8 mouse cellular contexts compared by ENCODE assay signal in the genomic region with DNA sequence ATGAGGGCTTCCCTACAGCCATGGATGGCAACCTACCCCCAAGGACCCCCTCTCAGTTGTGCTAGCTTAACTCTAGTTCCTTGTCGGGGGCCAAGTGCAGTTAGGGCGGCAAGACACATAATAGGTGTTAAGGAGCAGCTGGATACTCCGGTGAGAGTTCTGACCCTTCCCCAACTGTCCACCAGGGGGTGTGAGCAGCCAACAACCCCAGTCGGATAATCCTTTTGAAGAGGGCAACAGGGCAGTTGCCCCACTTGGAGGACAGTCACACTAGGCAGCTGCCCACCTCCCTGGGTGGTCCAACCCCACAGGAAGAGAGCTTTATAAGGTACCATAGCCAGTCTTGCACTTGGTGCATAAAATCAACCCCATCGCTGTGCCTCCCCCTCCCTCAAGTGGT. TPM values are rescaled to one million over a fixed set of nuclear protein-coding genes. Genes with fewer than 3 reads are reported as not detected.
DNase-seq lines count a peak whose midpoint lies in the region; ATAC-seq and TF ChIP-seq lines count a peak whose summit lies in the region.

No protein-coding gene starts in this region.

- no peak for TF ChIP-seq EP300 in heart, adult 2 months (IDR thresholded peaks at IDR 0.05; ENCODE audit: insufficient read depth, low read depth, low read length)

- ATAC-seq in heart, embryonic 12.5 days (ENCODE audit: insufficient number of reproducible peaks, low FRiP score) = no peak
- no peak for ATAC-seq in limb, embryonic 11.5 days (ENCODE audit: insufficient number of reproducible peaks, low FRiP score, low TSS enrichment, low read depth)
- ATAC-seq in hindbrain, embryonic 16.5 days = no peak

- no peak overlapping the region for H3K9ac ChIP-seq in heart, adult 2 months (ENCODE audit: low read depth, low read length)
- no peak overlapping the region for H3K9ac ChIP-seq in heart, embryonic 12.5 days
- no peak overlapping the region for H3K9ac ChIP-seq in limb, embryonic 11.5 days (ENCODE audit: low read length)
- H3K9ac ChIP-seq in hindbrain, embryonic 16.5 days (ENCODE audit: low read depth, low read length) = no peak overlapping the region

- intact Hi-C loops in heart, adult 2 months (cut with DNase I) = no loop called here
- intact Hi-C loops in left cerebral cortex, postnatal 25 days (cut with DNase I) = loop anchor here (5.0 kb wide), 1 partner anchor 72 kb away; no protein-coding TSS in a partner anchor

- no peak overlapping the region for H3K4me2 ChIP-seq in heart, embryonic 12.5 days
- no peak overlapping the region for H3K4me2 ChIP-seq in limb, embryonic 11.5 days (ENCODE audit: low read depth, severe bottlenecking)
- no peak overlapping the region for H3K4me2 ChIP-seq in hindbrain, embryonic 16.5 days (ENCODE audit: low read length)

- no peak overlapping the region for H3K27ac ChIP-seq in heart, adult 2 months
- H3K27ac ChIP-seq in heart, embryonic 12.5 days (ENCODE audit: poor library complexity, severe bottlenecking) = no peak overlapping the region
- no peak overlapping the region for H3K27ac ChIP-seq in limb, embryonic 11.5 days (replicated peaks; ENCODE audit: low read depth, low read length)
- no peak overlapping the region for H3K27ac ChIP-seq in hindbrain, embryonic 16.5 days (ENCODE audit: low read depth, low read length)

- H3K27me3 ChIP-seq in heart, adult 2 months (ENCODE audit: control insufficient read depth, insufficient read depth, low read length) = no peaks in the 10 kb centered on the region
- H3K27me3 ChIP-seq in heart, embryonic 12.5 days (replicated peaks) = no peaks in the 10 kb centered on the region
- H3K27me3 ChIP-seq in limb, embryonic 11.5 days (ENCODE audit: control insufficient read depth, insufficient read depth, low read length) = no peaks in the 10 kb centered on the region
- H3K27me3 ChIP-seq in hindbrain, embryonic 16.5 days (replicated peaks; ENCODE audit: control insufficient read depth, insufficient read depth, low read length) = no peaks in the 10 kb centered on the region

- peak; percentile 55 for TF ChIP-seq CTCF in heart, adult 2 months (IDR thresholded peaks at IDR 0.05)

- no peaks in the 10 kb centered on the region for H3K79me2 ChIP-seq in heart, adult 2 months (replicated peaks; ENCODE audit: control insufficient read depth, insufficient read depth, low read length)

- H3K4me3 ChIP-seq in heart, adult 2 months = no peak overlapping the region
- no peak overlapping the region for H3K4me3 ChIP-seq in heart, embryonic 12.5 days
- H3K4me3 ChIP-seq in limb, embryonic 11.5 days (ENCODE audit: low read depth, low read length) = no peak overlapping the region
- no peak overlapping the region for H3K4me3 ChIP-seq in hindbrain, embryonic 16.5 days (ENCODE audit: low read length)

- H3K9me3 ChIP-seq in heart, embryonic 12.5 days (replicated peaks) = no peaks in the 10 kb centered on the region
- no peaks in the 10 kb centered on the region for H3K9me3 ChIP-seq in limb, embryonic 11.5 days (ENCODE audit: control insufficient read depth, low read length)
- H3K9me3 ChIP-seq in hindbrain, embryonic 16.5 days (ENCODE audit: control insufficient read depth, low read length) = no peaks in the 10 kb centered on the region

- H3K36me3 ChIP-seq in heart, adult 2 months (ENCODE audit: control insufficient read depth, insufficient read depth, low read length) = no peaks in the 10 kb centered on the region
- no peaks in the 10 kb centered on the region for H3K36me3 ChIP-seq in heart, embryonic 12.5 days
- no peaks in the 10 kb centered on the region for H3K36me3 ChIP-seq in limb, embryonic 11.5 days (ENCODE audit: control insufficient read depth, insufficient read depth, low read length)
- no peaks in the 10 kb centered on the region for H3K36me3 ChIP-seq in hindbrain, embryonic 16.5 days (ENCODE audit: control insufficient read depth, insufficient read depth, low read length)

- no peaks in the 10 kb centered on the region for H3K4me1 ChIP-seq in heart, adult 2 months (ENCODE audit: control insufficient read depth, insufficient read depth, low read length)
- peaks cover 22% of the 10 kb centered on the region for H3K4me1 ChIP-seq in heart, embryonic 12.5 days (replicated peaks)
- H3K4me1 ChIP-seq in limb, embryonic 11.5 days (ENCODE audit: control insufficient read depth, insufficient read depth, low read length) = peaks cover 9% of the 10 kb centered on the region; the same call in 1 of the 2 replicates
- H3K4me1 ChIP-seq in hindbrain, embryonic 16.5 days (ENCODE audit: control insufficient read depth, insufficient read depth, low read depth, low read length) = no peaks in the 10 kb centered on the region

- WGBS in heart, adult 2 months = 56% methylated on average over 5 of the region's 5 CpGs
- WGBS in heart, embryonic 12.5 days = 39% methylated on average over 5 of the region's 5 CpGs
- 56% methylated on average over 5 of the region's 5 CpGs for WGBS in limb, embryonic 11.5 days
- 45% methylated on average over 5 of the region's 5 CpGs for WGBS in hindbrain, embryonic 16.5 days

- DNase-seq in heart, adult 2 months = no peak
- peak; percentile 36 for DNase-seq in 416B (ENCODE audit: low read depth)
- peak; percentile 23 for DNase-seq in adrenal gland, adult 2 months
- DNase-seq in limb, embryonic 11.5 days (ENCODE audit: low spot score) = peak; percentile 43
- peak; percentile 53 for DNase-seq in testis, postnatal 10 days (ENCODE audit: low spot score)
- no peak for DNase-seq in left cerebral cortex, postnatal 25 days (ENCODE audit: low spot score in 2 of 2)

- TF ChIP-seq POLR2A in heart, adult 2 months (IDR thresholded peaks at IDR 0.05; ENCODE audit: insufficient read depth, low read depth, low read length) = no peak

RNA-seq across cellular contexts. Expression of a gene that starts 46.2 kb away (rescaled TPM):
- not detected for total RNA-seq in heart, adult 2 months (2021)
- polyA plus RNA-seq in heart, adult 2 months (2012; rRNA removed) = 0.06 TPM in 1 of 2 replicates, not detected in the other
- polyA plus RNA-seq in heart, embryonic 12.5 days (2016; fragmentation: Nextera tagmentation; extraction: Ambion mirVana) = 0.30 and 0.31 TPM in 2 replicates
- total RNA-seq in adrenal gland, adult 2 months (2021) = not detected
- not detected in 2 replicates for polyA plus RNA-seq in adrenal gland, adult 2 months (2012; rRNA removed)
- polyA plus RNA-seq in limb, embryonic 11.5 days (2014; fragmentation: Nextera tagmentation; extraction: Ambion mirVana) = 0.16 TPM in 1 of 2 replicates, not detected in the other
- under 1 TPM; 0.25 to 0.30 TPM for total RNA-seq in left cerebral cortex, postnatal 25 days (2021)
- 0.11 and 0.19 TPM in 2 replicates for polyA plus RNA-seq in hindbrain, embryonic 16.5 days (2015; fragmentation: Nextera tagmentation; extraction: Ambion mirVana)

Comparison
In these comparisons a context has a peak if more than half of its experiments do, and no peak if none do; other contexts are left out.
1. DNase-seq: peak in 416B (single experiment), adrenal gland, adult 2 months (single experiment), limb, embryonic 11.5 days (single experiment) and testis, postnatal 10 days (single experiment); none in heart, adult 2 months (0 of 2) and left cerebral cortex, postnatal 25 days (0 of 2).